ENCODE assay signal across 10 mouse cellular contexts in the genomic region with DNA sequence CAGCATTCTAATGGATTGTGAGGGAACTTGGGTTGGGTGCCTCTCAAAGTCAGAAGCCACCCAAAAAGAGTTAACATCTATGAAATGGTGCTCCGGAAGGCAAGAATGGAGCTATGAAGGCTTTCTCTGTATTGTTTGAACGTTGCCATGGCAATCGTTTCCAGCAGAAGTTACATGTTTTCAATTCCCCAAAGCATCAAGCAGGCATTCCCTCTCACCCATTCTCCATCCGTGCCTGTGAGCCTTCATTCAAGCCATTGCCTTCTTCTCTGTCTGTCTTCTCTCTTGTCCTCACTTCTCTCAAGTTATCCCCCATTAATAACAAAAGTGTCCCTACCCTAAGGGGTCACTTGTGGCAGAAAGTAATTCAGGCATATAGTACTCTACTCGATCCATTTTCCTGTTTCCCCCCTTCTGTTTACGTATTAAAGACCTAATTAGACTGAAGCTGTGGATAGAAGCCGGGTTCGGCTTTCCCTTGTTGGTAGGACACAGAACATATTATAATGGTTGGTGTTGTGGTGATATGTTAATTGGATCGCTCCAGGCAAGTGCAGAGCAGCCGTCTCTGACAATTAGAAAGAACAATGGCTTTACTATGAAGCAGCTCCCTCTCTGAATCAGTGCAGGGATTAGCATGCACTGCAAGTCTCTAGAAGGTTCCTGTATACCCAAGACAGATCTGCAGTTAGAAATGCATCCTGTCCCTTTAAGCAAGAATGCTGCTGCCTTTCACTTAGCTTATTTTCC.
DNase-seq lines count a peak whose midpoint lies in the region; ATAC-seq lines count a peak whose summit lies in the region.
"Had no signal": no experiment of that assay in that cellular context is flagged by ENCODE, and none has a peak within 500 bp of the region (broad histone marks: within the 10 kb centered on the region; RNA-seq: fewer than 3 reads in every experiment).

No protein-coding gene starts in this region.

- WGBS in embryonic facial prominence, embryonic 11.5 days: 33% methylated on average over 10 of the region's 10 CpGs
- 33% methylated on average over 10 of the region's 10 CpGs for WGBS in embryonic facial prominence, embryonic 10.5 days
- WGBS in forebrain, embryonic 13.5 days: 11% methylated on average over 10 of the region's 10 CpGs
- 60% methylated on average over 10 of the region's 10 CpGs for WGBS in intestine, embryonic 16.5 days

- H3K4me2 ChIP-seq in embryonic facial prominence, embryonic 11.5 days (ENCODE audit: low read depth, low read length): no peak overlapping the region
- peak overlapping the region; percentile 50 for H3K4me2 ChIP-seq in forebrain, embryonic 13.5 days
- H3K4me2 ChIP-seq in intestine, embryonic 16.5 days (ENCODE audit: low read depth, low read length): no peak overlapping the region

- peak; percentile 22 for DNase-seq in embryonic facial prominence, embryonic 11.5 days (ENCODE audit: low spot score)
- no peak for DNase-seq in embryonic facial prominence, embryonic 10.5 days (ENCODE audit: low spot score)
- peak; percentile 11 for DNase-seq in R1 (ENCODE audit: low read depth, low spot score)
- DNase-seq in layer of hippocampus, postnatal 14 days (ENCODE audit: low spot score in 2 of 2): peak; percentile 42 to 67
- DNase-seq in urinary bladder, postnatal 25 days (ENCODE audit: low spot score): no peak
- DNase-seq: kidney, postnatal 36 days had no signal

- H3K9me3 ChIP-seq in embryonic facial prominence, embryonic 11.5 days (replicated peaks; ENCODE audit: control insufficient read depth, low read length): no peaks in the 10 kb centered on the region
- no peaks in the 10 kb centered on the region for H3K9me3 ChIP-seq in embryonic facial prominence, embryonic 10.5 days
- H3K9me3 ChIP-seq in forebrain, embryonic 13.5 days (replicated peaks): no peaks in the 10 kb centered on the region
- no peaks in the 10 kb centered on the region for H3K9me3 ChIP-seq in intestine, embryonic 16.5 days (ENCODE audit: control insufficient read depth, low read length)

- H3K27ac ChIP-seq in embryonic facial prominence, embryonic 11.5 days (replicated peaks; ENCODE audit: low read depth, low read length): no peak overlapping the region
- H3K27ac ChIP-seq in embryonic facial prominence, embryonic 10.5 days (replicated peaks): no peak overlapping the region
- peak overlapping the region; percentile 62 for H3K27ac ChIP-seq in forebrain, embryonic 13.5 days
- no peak overlapping the region for H3K27ac ChIP-seq in intestine, embryonic 16.5 days (ENCODE audit: low read length)

- no peak overlapping the region for H3K4me3 ChIP-seq in embryonic facial prominence, embryonic 11.5 days (ENCODE audit: low read depth, low read length)
- no peak overlapping the region for H3K4me3 ChIP-seq in embryonic facial prominence, embryonic 10.5 days
- peak overlapping the region; percentile 23 for H3K4me3 ChIP-seq in forebrain, embryonic 13.5 days
- H3K4me3 ChIP-seq in intestine, embryonic 16.5 days (ENCODE audit: low read length): no peak overlapping the region
- H3K4me3 ChIP-seq: myocyte had no signal

- no peaks in the 10 kb centered on the region for H3K27me3 ChIP-seq in embryonic facial prominence, embryonic 11.5 days (ENCODE audit: control insufficient read depth, insufficient read depth, low read length)
- no peaks in the 10 kb centered on the region for H3K27me3 ChIP-seq in embryonic facial prominence, embryonic 10.5 days (replicated peaks; ENCODE audit: low read depth, poor library complexity, severe bottlenecking)
- no peaks in the 10 kb centered on the region for H3K27me3 ChIP-seq in forebrain, embryonic 13.5 days
- no peaks in the 10 kb centered on the region for H3K27me3 ChIP-seq in intestine, embryonic 16.5 days (replicated peaks; ENCODE audit: control insufficient read depth, insufficient read depth, low read length)

- H3K4me1 ChIP-seq in embryonic facial prominence, embryonic 11.5 days (ENCODE audit: control insufficient read depth, insufficient read depth, low read length): no peaks in the 10 kb centered on the region
- H3K4me1 ChIP-seq in embryonic facial prominence, embryonic 10.5 days: peaks cover 8% of the 10 kb centered on the region
- peaks cover 17% of the 10 kb centered on the region for H3K4me1 ChIP-seq in forebrain, embryonic 13.5 days
- no peaks in the 10 kb centered on the region for H3K4me1 ChIP-seq in intestine, embryonic 16.5 days (ENCODE audit: control insufficient read depth, insufficient read depth, low read length)

- H3K36me3 ChIP-seq in embryonic facial prominence, embryonic 11.5 days (replicated peaks; ENCODE audit: control insufficient read depth, insufficient read depth, low read depth, low read length): no peaks in the 10 kb centered on the region
- no peaks in the 10 kb centered on the region for H3K36me3 ChIP-seq in embryonic facial prominence, embryonic 10.5 days (replicated peaks)
- no peaks in the 10 kb centered on the region for H3K36me3 ChIP-seq in forebrain, embryonic 13.5 days (ENCODE audit: poor library complexity, severe bottlenecking)
- H3K36me3 ChIP-seq in intestine, embryonic 16.5 days (ENCODE audit: control insufficient read depth, insufficient read depth, low read length): no peaks in the 10 kb centered on the region

- peak; percentile 75; the same call in 1 of the 2 replicates for ATAC-seq in embryonic facial prominence, embryonic 11.5 days (replicated peaks; ENCODE audit: insufficient number of reproducible peaks, low FRiP score, low TSS enrichment, low read depth)
- ATAC-seq in forebrain, embryonic 13.5 days: peak; percentile 93
- ATAC-seq in intestine, embryonic 16.5 days: no peak
- no peak for ATAC-seq in erythroblast, adult 5-6 weeks (replicated peaks; ENCODE audit: low FRiP score, poor library complexity, severe bottlenecking)

- no peak overlapping the region for H3K9ac ChIP-seq in embryonic facial prominence, embryonic 11.5 days (replicated peaks; ENCODE audit: low read length)
- 0 out of 2 replicates have a peak overlapping the region, but pooled peaks have one; percentile 13 for H3K9ac ChIP-seq in forebrain, embryonic 13.5 days
- H3K9ac ChIP-seq in intestine, embryonic 16.5 days (ENCODE audit: low read depth, low read length): no peak overlapping the region

Comparison
In these comparisons a context has a peak if more than half of its experiments do, and no peak if none do; other contexts are left out.
1. DNase-seq: peak in embryonic facial prominence, embryonic 11.5 days (single experiment), R1 (single experiment) and layer of hippocampus, postnatal 14 days (2 of 2); none in embryonic facial prominence, embryonic 10.5 days (single experiment) and urinary bladder, postnatal 25 days (single experiment).
2. ATAC-seq: peak in embryonic facial prominence, embryonic 11.5 days (single experiment) and forebrain, embryonic 13.5 days (single experiment); none in intestine, embryonic 16.5 days (single experiment) and erythroblast, adult 5-6 weeks (single experiment).